Mouse (Mus musculus) CH12.LX (cell line): ENCODE data around the gene Kcnd3.

ENCODE experiments used
- CHD2 ChIP-seq: IDR thresholded peaks from 2 replicates; pipeline ENCODE4 v1.6.1; 2011; ENCODE audit warnings: low read length, improper control_type of control experiment
- EP300 ChIP-seq: IDR thresholded peaks from 2 replicates; pipeline ENCODE4 v1.6.1; 2011; ENCODE audit warnings: low read length, improper control_type of control experiment

DNA sequence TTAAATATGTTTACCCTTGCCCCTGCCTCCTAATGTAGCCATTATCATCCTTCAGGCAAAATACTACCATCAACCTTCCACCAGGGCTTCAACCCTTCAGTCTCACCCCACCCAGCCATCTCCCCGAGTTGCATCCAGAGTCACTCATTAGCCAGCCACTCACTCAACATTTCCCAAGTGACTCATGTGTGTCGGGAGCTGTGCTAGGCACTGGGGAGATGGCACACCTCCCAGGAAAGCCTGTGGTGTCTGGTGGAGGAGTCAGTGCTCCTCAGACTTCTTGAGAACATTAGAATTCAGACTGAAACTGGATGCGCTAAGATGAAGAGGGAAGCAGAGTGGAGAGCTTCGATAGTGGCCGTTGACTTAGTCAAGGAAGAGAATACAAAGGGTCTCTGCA lies 44.8 kb downstream of the Kcnd3 start:
- TF ChIP-seq EP300 (no peak), CHD2 (no peak)
